Mouse (Mus musculus): ENCODE results near the gene Nfib. TPM values are rescaled to one million over a fixed set of nuclear protein-coding genes. Genes with fewer than 3 reads are reported as not detected.

Nfib gene
- 263 and 276 TPM in 2 replicates for polyA plus RNA-seq (2015; fragmentation: Nextera tagmentation; extraction: Ambion mirVana)

GRCm38 (mm10) chr4:82704841-82705794 lies at the start of gene Nfib:
TSS of gene Nfib (minus strand) at chr4:82705750.
- H3K4me3 ChIP-seq (replicated peaks; ENCODE audit: low read length): peak within 1 kb of the TSS; percentile 29
- H3K27me3 ChIP-seq (replicated peaks; ENCODE audit: control insufficient read depth, insufficient read depth, low read length): no peaks in the 10 kb centered on the region
- peak within 1 kb of the TSS; percentile 70 for H3K27ac ChIP-seq (ENCODE audit: low read length)
- no peaks in the 10 kb centered on the region for H3K36me3 ChIP-seq (ENCODE audit: control insufficient read depth, insufficient read depth)
- no peaks in the 10 kb centered on the region for H3K9me3 ChIP-seq (ENCODE audit: control insufficient read depth, low read length)
- H3K4me1 ChIP-seq (replicated peaks; ENCODE audit: control insufficient read depth, insufficient read depth, low read length): peaks cover 29% of the 10 kb centered on the region
- peak; percentile 92 for ATAC-seq
- no peak within 1 kb of the TSS for H3K9ac ChIP-seq (replicated peaks; ENCODE audit: low read depth, low read length)
- 10% methylated on average over 23 of the region's 23 CpGs for WGBS
- peak within 1 kb of the TSS; percentile 45 for H3K4me2 ChIP-seq (ENCODE audit: low read length)

- Histone ChIP-seq H3K4me1 (replicated peaks; ENCODE audit: control insufficient read depth, insufficient read depth, low read length) (0 out of 2 replicates have a peak, but pooled peaks cover 2% of the 10 kb centered on the region), H3K36me3 (ENCODE audit: control insufficient read depth, insufficient read depth) (no peaks in the 10 kb centered on the region), H3K4me2 (ENCODE audit: low read length) (no peak overlapping the region), H3K9ac (replicated peaks; ENCODE audit: low read depth, low read length) (no peak overlapping the region), H3K4me3 (replicated peaks; ENCODE audit: low read length) (no peak overlapping the region), H3K27me3 (replicated peaks; ENCODE audit: control insufficient read depth, insufficient read depth, low read length) (no peaks in the 10 kb centered on the region), H3K27ac (ENCODE audit: low read length) (no peak overlapping the region), H3K9me3 (ENCODE audit: control insufficient read depth, low read length) (no peaks in the 10 kb centered on the region)
- no peak for ATAC-seq
- 77% methylated on average over 5 of the region's 5 CpGs for WGBS
Measured at GRCm38 (mm10) chr4:82735764-82736163, 30.2 kb upstream of the Nfib start.

GRCm38 (mm10) chr4:82734765-82735481 lies 29.4 kb upstream of the Nfib start:
- no peak overlapping the region for H3K4me3 ChIP-seq (replicated peaks; ENCODE audit: low read length)
- no peak overlapping the region for H3K27ac ChIP-seq (ENCODE audit: low read length)
- no peak overlapping the region for H3K4me2 ChIP-seq (ENCODE audit: low read length)
- no peaks in the 10 kb centered on the region for H3K36me3 ChIP-seq (ENCODE audit: control insufficient read depth, insufficient read depth)
- WGBS: 85% methylated on average over 22 of the region's 22 CpGs
- no peak for ATAC-seq
- no peak overlapping the region for H3K9ac ChIP-seq (replicated peaks; ENCODE audit: low read depth, low read length)
- H3K27me3 ChIP-seq (replicated peaks; ENCODE audit: control insufficient read depth, insufficient read depth, low read length): no peaks in the 10 kb centered on the region
- H3K4me1 ChIP-seq (replicated peaks; ENCODE audit: control insufficient read depth, insufficient read depth, low read length): peaks cover 2% of the 10 kb centered on the region; the same call in 1 of the 2 replicates
- H3K9me3 ChIP-seq (ENCODE audit: control insufficient read depth, low read length): no peaks in the 10 kb centered on the region

GRCm38 (mm10) chr4:82734348-82734747 lies 28.8 kb upstream of the Nfib start:
- Histone ChIP-seq H3K27me3 (replicated peaks; ENCODE audit: control insufficient read depth, insufficient read depth, low read length) (no peaks in the 10 kb centered on the region), H3K9me3 (ENCODE audit: control insufficient read depth, low read length) (no peaks in the 10 kb centered on the region), H3K36me3 (ENCODE audit: control insufficient read depth, insufficient read depth) (no peaks in the 10 kb centered on the region), H3K4me2 (ENCODE audit: low read length) (no peak overlapping the region), H3K4me1 (replicated peaks; ENCODE audit: control insufficient read depth, insufficient read depth, low read length) (peaks cover 2% of the 10 kb centered on the region; the same call in 1 of the 2 replicates), H3K4me3 (replicated peaks; ENCODE audit: low read length) (no peak overlapping the region), H3K9ac (replicated peaks; ENCODE audit: low read depth, low read length) (no peak overlapping the region), H3K27ac (ENCODE audit: low read length) (no peak overlapping the region)
- no peak for ATAC-seq
- WGBS: 41% methylated on average over 5 of the region's 5 CpGs

GRCm38 (mm10) chr4:82733636-82734035 lies 28.1 kb upstream of the Nfib start:
- ATAC-seq: no peak
- Histone ChIP-seq H3K4me1 (replicated peaks; ENCODE audit: control insufficient read depth, insufficient read depth, low read length) (peaks cover 2% of the 10 kb centered on the region; the same call in 1 of the 2 replicates), H3K9ac (replicated peaks; ENCODE audit: low read depth, low read length) (no peak overlapping the region), H3K4me2 (ENCODE audit: low read length) (no peak overlapping the region), H3K27me3 (replicated peaks; ENCODE audit: control insufficient read depth, insufficient read depth, low read length) (no peaks in the 10 kb centered on the region), H3K27ac (ENCODE audit: low read length) (no peak overlapping the region), H3K36me3 (ENCODE audit: control insufficient read depth, insufficient read depth) (no peaks in the 10 kb centered on the region), H3K4me3 (replicated peaks; ENCODE audit: low read length) (no peak overlapping the region), H3K9me3 (ENCODE audit: control insufficient read depth, low read length) (no peaks in the 10 kb centered on the region)
- WGBS: 66% methylated on average over 3 of the region's 3 CpGs

- Histone ChIP-seq H3K27ac (ENCODE audit: low read length) (no peak overlapping the region; the same call in 1 of the 2 replicates), H3K4me2 (ENCODE audit: low read length) (no peak overlapping the region), H3K27me3 (replicated peaks; ENCODE audit: control insufficient read depth, insufficient read depth, low read length) (no peaks in the 10 kb centered on the region), H3K4me1 (replicated peaks; ENCODE audit: control insufficient read depth, insufficient read depth, low read length) (peaks cover 2% of the 10 kb centered on the region; the same call in 1 of the 2 replicates), H3K36me3 (ENCODE audit: control insufficient read depth, insufficient read depth) (no peaks in the 10 kb centered on the region), H3K9ac (replicated peaks; ENCODE audit: low read depth, low read length) (no peak overlapping the region), H3K9me3 (ENCODE audit: control insufficient read depth, low read length) (no peaks in the 10 kb centered on the region), H3K4me3 (replicated peaks; ENCODE audit: low read length) (no peak overlapping the region)
- 16% methylated on average over 5 of the region's 5 CpGs for WGBS
- peak; percentile 47; the same call in 1 of the 2 replicates for ATAC-seq
Measured at GRCm38 (mm10) chr4:82730248-82730887, 24.8 kb upstream of the Nfib start.

GRCm38 (mm10) chr4:82724058-82724457 lies 18.5 kb upstream of the Nfib start:
- ATAC-seq: no peak
- Histone ChIP-seq H3K9ac (replicated peaks; ENCODE audit: low read depth, low read length) (no peak overlapping the region), H3K27ac (ENCODE audit: low read length) (no peak overlapping the region), H3K36me3 (ENCODE audit: control insufficient read depth, insufficient read depth) (no peaks in the 10 kb centered on the region), H3K9me3 (ENCODE audit: control insufficient read depth, low read length) (peaks cover 7% of the 10 kb centered on the region; the same call in 1 of the 2 replicates), H3K27me3 (replicated peaks; ENCODE audit: control insufficient read depth, insufficient read depth, low read length) (no peaks in the 10 kb centered on the region), H3K4me1 (replicated peaks; ENCODE audit: control insufficient read depth, insufficient read depth, low read length) (no peaks in the 10 kb centered on the region), H3K4me3 (replicated peaks; ENCODE audit: low read length) (no peak overlapping the region), H3K4me2 (ENCODE audit: low read length) (no peak overlapping the region)
- WGBS: 60% methylated on average over 10 of the region's 10 CpGs

- 80% methylated on average over 8 of the region's 8 CpGs for WGBS
- Histone ChIP-seq H3K4me2 (ENCODE audit: low read length) (no peak overlapping the region), H3K4me3 (replicated peaks; ENCODE audit: low read length) (no peak overlapping the region), H3K9ac (replicated peaks; ENCODE audit: low read depth, low read length) (no peak overlapping the region), H3K4me1 (replicated peaks; ENCODE audit: control insufficient read depth, insufficient read depth, low read length) (no peaks in the 10 kb centered on the region), H3K27me3 (replicated peaks; ENCODE audit: control insufficient read depth, insufficient read depth, low read length) (no peaks in the 10 kb centered on the region), H3K27ac (ENCODE audit: low read length) (no peak overlapping the region), H3K36me3 (ENCODE audit: control insufficient read depth, insufficient read depth) (no peaks in the 10 kb centered on the region), H3K9me3 (ENCODE audit: control insufficient read depth, low read length) (peaks cover 7% of the 10 kb centered on the region; the same call in 1 of the 2 replicates)
- no peak for ATAC-seq
Measured at GRCm38 (mm10) chr4:82723048-82723447, 17.5 kb upstream of the Nfib start.

- H3K9ac ChIP-seq (replicated peaks; ENCODE audit: low read depth, low read length): no peak overlapping the region
- no peaks in the 10 kb centered on the region for H3K36me3 ChIP-seq (ENCODE audit: control insufficient read depth, insufficient read depth)
- H3K4me3 ChIP-seq (replicated peaks; ENCODE audit: low read length): no peak overlapping the region
- 88% methylated on average over 2 of the region's 2 CpGs for WGBS
- peaks cover 7% of the 10 kb centered on the region; the same call in 1 of the 2 replicates for H3K9me3 ChIP-seq (ENCODE audit: control insufficient read depth, low read length)
- H3K27me3 ChIP-seq (replicated peaks; ENCODE audit: control insufficient read depth, insufficient read depth, low read length): no peaks in the 10 kb centered on the region
- H3K4me1 ChIP-seq (replicated peaks; ENCODE audit: control insufficient read depth, insufficient read depth, low read length): no peaks in the 10 kb centered on the region
- no peak for ATAC-seq
- H3K4me2 ChIP-seq (ENCODE audit: low read length): no peak overlapping the region
- no peak overlapping the region for H3K27ac ChIP-seq (ENCODE audit: low read length)
Measured at GRCm38 (mm10) chr4:82715833-82716232, 10.3 kb upstream of the Nfib start.

Data from forebrain, embryonic 16.5 days (tissue).